Mouse (Mus musculus) forebrain, embryonic 16.5 days (tissue): Measurements from ENCODE around the gene Cbx4. TPM values are rescaled to one million over a fixed set of nuclear protein-coding genes. Genes with fewer than 3 reads are reported as not detected.

ENCODE experiments used
- ATAC-seq: fragments of 200-750 bp; cut with Nextera tagmentation; 2 replicates; pipeline ENCODE4 v1.8.0; 2017; ENCODE audit warnings: mild to moderate bottlenecking, moderate library complexity
- H3K27ac ChIP-seq: fragments of 300-500 bp; sonication (generic); 2 replicates; pipeline ENCODE4 v1.5.1; 2014; ENCODE audit warnings: low read length, control low read depth
- H3K27me3 ChIP-seq: fragments of 300-500 bp; sonication (generic); replicated peaks from 2 replicates; pipeline ENCODE4 v1.6.1; 2014; ENCODE audit warnings: low read length; ENCODE audit not compliant: control insufficient read depth, insufficient read depth
- H3K36me3 ChIP-seq: fragments of 300-500 bp; sonication (generic); 2 replicates; pipeline ENCODE4 v1.6.1; 2014; ENCODE audit not compliant: control insufficient read depth, insufficient read depth
- H3K4me1 ChIP-seq: fragments of 300-500 bp; sonication (generic); replicated peaks from 2 replicates; pipeline ENCODE4 v1.6.1; 2014; ENCODE audit warnings: low read length; ENCODE audit not compliant: control insufficient read depth, insufficient read depth
- H3K4me2 ChIP-seq: fragments of 300-500 bp; sonication (generic); 2 replicates; pipeline ENCODE4 v1.6.1; 2014; ENCODE audit warnings: mild to moderate bottlenecking, low read length, control low read depth
- H3K4me3 ChIP-seq: fragments of 300-500 bp; sonication (generic); replicated peaks from 2 replicates; pipeline ENCODE4 v1.5.1; 2014; ENCODE audit warnings: mild to moderate bottlenecking, low read length, control low read depth
- H3K9ac ChIP-seq: fragments of 300-500 bp; sonication (generic); replicated peaks from 2 replicates; pipeline ENCODE4 v1.6.1; 2014; ENCODE audit warnings: low read depth, low read length, control low read depth
- H3K9me3 ChIP-seq: fragments of 300-500 bp; sonication (generic); 2 replicates; pipeline ENCODE4 v1.6.1; 2016; ENCODE audit warnings: low read length; ENCODE audit not compliant: control insufficient read depth
- WGBS: fragments of 180-500 bp; shearing (Covaris S2); extraction: QIAGEN DNeasy Blood & Tissue Kit; methylation state at CpG from one replicate; pipeline ENCODE4 v1.1.7; 2014; 5-methylcytosine and 5-hydroxymethylcytosine counted together
- polyA plus RNA-seq: library from polyadenylated mRNA; unstranded; fragments of >200 nt; fragmentation: Nextera tagmentation; extraction: Ambion mirVana; gene quantifications from 2 replicates; pipeline ENCODE4 v1.2.1, GENCODE M21; 2015

Cbx4 gene
- polyA plus RNA-seq, 1 experiment from 2014 or later = 18.5 TPM

DNA sequence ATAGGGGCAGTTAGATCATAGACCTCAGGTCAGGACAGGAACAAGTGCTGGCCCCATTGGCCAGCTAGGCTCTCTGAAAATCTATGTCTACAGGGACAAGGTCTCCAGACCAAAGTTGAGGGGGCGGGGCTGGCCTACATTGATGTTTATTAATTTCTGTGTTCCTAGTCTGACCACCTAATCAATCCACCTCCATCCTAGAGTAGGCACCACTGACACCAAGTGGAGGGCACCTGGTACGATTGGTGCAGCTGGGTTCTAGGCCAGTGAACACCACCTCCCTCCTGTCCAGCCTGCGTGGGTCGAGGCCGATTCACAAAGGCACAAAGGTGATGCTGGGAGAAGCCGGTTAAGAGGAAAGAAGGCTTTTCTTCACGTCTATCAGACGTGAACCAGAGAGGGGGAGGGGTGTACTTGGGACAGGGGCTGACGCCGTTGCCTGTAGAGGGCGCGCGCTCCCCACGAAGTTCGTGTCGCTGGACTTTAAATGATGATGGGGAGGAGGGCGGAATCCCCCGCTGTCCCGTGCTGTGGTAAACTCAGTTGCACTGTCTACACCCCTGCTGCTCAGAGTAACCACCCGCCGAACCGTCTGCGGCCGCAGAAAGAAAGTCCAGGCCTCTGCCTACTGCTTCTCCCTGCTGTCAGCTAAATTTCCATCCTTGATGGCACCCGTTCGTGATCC lies 52.0 kb downstream of the Cbx4 start:
- under 1% methylated on average over 26 of the region's 26 CpGs for WGBS
- Histone ChIP-seq H3K27me3 (peaks cover 27% of the 10 kb centered on the region), H3K36me3 (peaks cover 6% of the 10 kb centered on the region), H3K4me2 (peak overlapping the region; percentile 31), H3K4me3 (0 out of 2 replicates have a peak overlapping the region, but pooled peaks have one; percentile 3), H3K4me1 (peaks cover 44% of the 10 kb centered on the region), H3K9me3 (no peaks in the 10 kb centered on the region), H3K27ac (no peak overlapping the region), H3K9ac (no peak overlapping the region)
- ATAC-seq = peak; percentile 37

Other genes with a start within 250 kb of the Cbx4 start
- 46.4 and 56.3 TPM in 2 replicates for gene Rbfox3, start 174.6 kb downstream of the Cbx4 start, polyA plus RNA-seq
- not detected in 2 replicates for gene Enpp7, start 98.0 kb downstream of the Cbx4 start, polyA plus RNA-seq
- 24.9 and 26.7 TPM in 2 replicates for gene Cbx2, start 63.3 kb downstream of the Cbx4 start, polyA plus RNA-seq
- gene Cbx8, start 45.3 kb downstream of the Cbx4 start, polyA plus RNA-seq = 12.3 and 13.4 TPM in 2 replicates
- gene Tbc1d16, start 142.3 kb upstream of the Cbx4 start, polyA plus RNA-seq = 52.3 and 54.6 TPM in 2 replicates
- gene Ccdc40, start 142.4 kb upstream of the Cbx4 start, polyA plus RNA-seq = 11.5 and 14.1 TPM in 2 replicates
- gene Gaa, start 181.7 kb upstream of the Cbx4 start, polyA plus RNA-seq = 59.8 and 69.7 TPM in 2 replicates
- 271 and 273 TPM in 2 replicates for gene Eif4a3, start 213.9 kb upstream of the Cbx4 start, polyA plus RNA-seq
- 0.13 and 0.40 TPM in 2 replicates for gene Card14, start 221.5 kb upstream of the Cbx4 start, polyA plus RNA-seq